Mouse (Mus musculus): ENCODE measurements at regions not wholly inside any gene's neighbourhood (a gene's known extent, or its start where the extent isn't known, plus 50 kb on each side); places are given as distances from the start of the nearest gene placed in this dataset.
A peak's percentile ranks its signal among the peaks of the same experiment; 100 is the strongest.

GRCm38 (mm10) chr4:93986189-93986588 is 570.2 kb upstream of the Gm10306 start:
- DNase-seq (ENCODE audit: low spot score): no peak

GRCm38 (mm10) chr4:93990273-93990869 is 566.0 kb upstream of the Gm10306 start:
- DNase-seq (ENCODE audit: low spot score): no peak

DNA sequence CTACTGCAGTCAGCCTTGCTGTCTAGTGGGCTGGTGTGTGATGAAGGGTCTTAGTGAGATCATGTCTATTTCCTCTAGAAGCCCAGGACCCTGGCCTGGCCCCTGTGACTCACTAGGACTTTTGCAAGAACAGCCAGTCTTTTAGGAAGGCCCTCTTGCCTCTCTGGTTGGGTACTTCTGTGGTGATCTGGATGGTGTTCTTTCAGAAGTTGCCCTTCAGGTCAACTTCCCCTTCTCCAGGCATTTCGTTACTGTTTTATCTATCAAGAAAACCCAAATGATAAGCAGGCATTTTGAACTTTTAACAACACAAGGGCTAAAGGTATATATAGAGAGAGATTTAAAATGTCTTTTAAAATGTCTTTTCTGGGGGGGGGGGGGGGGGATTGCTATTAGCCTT is 550.5 kb upstream of the Gm10306 start:
- no peak for DNase-seq (ENCODE audit: low spot score)

GRCm38 (mm10) chr4:94007088-94007768 is 549.1 kb upstream of the Gm10306 start:
- DNase-seq (ENCODE audit: low spot score): peak; percentile 6

GRCm38 (mm10) chr4:94015713-94016112 is 540.6 kb upstream of the Gm10306 start:
- no peak for DNase-seq (ENCODE audit: low spot score)

DNA sequence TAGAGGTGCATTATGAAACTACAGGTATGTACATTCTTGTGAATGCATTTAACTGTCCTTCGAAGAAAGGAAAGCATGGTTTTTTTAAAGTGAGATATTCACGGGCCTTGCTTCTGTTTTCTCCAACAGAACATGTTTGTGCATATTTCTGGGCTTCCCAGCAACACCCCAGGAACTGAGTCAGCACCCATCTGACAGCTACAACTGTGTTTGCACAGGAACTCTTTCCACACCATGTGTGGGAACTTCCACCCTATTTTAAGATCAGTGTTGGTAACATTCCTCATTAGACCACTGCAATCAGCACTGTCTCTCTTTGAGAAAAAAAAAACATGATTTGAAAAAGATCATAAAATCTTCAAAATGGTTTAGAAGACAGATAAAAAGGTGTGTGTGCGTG is 538.6 kb upstream of the Gm10306 start:
- no peak for DNase-seq (ENCODE audit: low spot score)

DNA sequence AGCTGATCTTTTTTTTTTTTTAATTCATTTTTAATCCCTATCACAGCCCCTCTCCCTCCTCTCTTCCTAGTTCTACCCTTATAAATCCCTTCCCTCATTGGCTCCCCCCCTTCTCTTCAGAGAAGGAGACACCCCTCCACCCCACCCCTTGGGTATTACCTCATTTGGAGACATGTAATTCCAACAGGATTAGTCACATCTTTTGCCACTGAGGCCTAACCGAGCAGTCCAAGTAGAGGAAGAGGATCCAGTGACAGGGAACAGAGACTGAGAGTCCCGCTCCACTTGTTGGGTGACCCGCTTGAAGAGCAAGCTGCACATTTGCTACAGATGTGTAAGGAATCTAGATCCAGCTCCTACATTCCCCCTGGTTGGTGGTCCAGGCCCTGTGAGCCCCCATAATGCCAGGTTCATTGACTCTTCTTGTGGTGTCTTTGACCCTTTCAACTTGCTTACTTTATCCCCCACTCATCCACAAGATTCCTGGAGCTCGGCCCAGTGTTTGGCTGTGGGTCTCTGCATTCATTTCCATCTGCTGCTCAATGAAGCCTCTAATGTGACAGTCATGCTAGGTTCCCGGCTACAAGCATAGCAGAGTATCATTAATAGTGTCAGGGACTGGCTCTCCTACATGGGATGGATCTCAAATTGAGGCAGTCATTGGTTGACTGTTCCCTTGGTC is 506.6 kb upstream of the Gm10306 start:
- DNase-seq (ENCODE audit: low spot score): no peak

DNA sequence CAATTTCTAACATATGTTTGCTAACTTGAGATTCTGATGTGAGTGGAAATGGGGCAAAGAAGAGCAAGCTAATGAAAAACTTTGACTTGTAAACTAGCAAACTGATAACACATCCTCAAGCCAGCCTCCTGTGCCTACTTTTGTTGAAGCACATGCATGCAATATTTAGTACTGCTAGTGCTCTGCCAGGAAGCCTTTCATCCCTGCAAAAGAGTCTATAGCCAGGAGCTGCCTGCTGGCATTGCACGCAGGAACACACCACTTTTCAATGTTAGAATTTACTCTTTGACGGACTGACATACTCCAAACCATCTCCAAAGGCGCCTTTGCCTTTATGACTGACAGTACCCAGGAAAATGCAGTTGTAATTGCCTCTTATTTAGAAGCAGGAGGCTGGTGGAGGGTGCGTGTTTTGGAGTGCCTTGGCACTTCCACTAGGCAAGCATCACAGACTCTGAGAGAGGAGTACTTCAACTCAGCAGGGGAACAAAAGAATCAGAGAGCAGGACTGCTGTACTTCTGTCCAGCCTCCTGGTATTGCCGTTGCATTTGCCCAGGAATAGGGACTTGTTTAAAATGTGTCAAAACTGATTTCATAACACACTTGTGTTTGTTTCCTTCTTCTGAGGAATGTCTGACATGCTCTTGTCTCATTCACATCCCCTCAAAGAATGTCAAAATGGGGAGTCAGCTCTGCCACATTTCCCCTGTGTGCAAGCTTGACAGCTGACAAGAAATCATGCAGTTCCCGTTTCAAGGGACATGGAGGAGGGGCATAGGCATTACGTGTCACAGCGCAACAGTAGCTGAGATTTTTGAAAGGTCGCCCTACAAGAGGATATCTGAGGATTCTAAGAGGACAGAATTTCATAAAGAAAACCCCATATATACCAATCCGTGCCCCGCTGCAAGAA is 503.8 kb upstream of the Gm10306 start:
- DNase-seq (ENCODE audit: low spot score): no peak

- DNase-seq (ENCODE audit: low spot score): no peak
Observed at GRCm38 (mm10) chr4:94073178-94073870, 483.0 kb upstream of the Gm10306 start.

DNA sequence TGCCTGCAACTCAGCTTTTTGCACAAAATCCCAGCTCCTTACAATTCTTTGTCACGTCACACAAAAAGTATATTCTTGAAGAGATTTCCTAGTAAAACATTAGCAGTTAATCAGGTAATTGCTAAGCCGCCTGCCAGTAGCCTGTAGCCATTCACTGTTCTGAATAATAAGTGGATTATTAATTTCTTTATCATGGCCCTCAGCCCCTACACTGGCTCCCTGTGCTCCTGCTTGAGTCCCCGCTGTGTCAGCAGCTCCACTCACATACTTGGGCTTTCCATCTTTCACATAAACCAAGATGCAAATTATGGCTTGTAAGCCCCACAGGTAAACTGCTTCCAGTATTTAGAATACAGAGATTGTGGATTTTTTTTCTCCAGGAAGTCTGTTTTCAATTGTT is 473.5 kb upstream of the Gm10306 start:
- DNase-seq (ENCODE audit: low spot score): no peak

- no peak for DNase-seq (ENCODE audit: low spot score)
Observed at GRCm38 (mm10) chr4:94094379-94094778, 462.0 kb upstream of the Gm10306 start.

GRCm38 (mm10) chr4:94106941-94107340 is 449.4 kb upstream of the Gm10306 start:
- DNase-seq (ENCODE audit: low spot score): no peak

- DNase-seq (ENCODE audit: low spot score): no peak
Observed at GRCm38 (mm10) chr4:94116881-94117280, 439.5 kb upstream of the Gm10306 start.

DNA sequence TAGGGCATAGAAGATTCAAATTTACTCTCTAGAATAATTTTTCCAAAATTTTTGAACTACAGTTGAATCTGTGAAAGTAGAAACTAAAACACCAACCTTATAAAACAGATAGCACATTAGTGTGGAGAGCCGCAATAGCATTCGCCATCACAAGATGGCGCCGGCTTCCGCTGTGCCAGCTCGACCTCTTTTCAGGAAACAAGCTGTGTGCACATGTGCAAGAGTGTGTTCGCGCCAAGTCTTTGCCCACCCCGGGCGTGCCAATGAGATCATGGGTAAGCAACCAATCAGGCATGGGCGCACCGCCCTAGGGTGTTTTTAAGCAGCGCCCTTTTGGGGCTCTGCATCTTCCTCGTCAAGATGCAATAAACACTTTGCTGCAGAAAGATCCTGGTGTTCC is 432.2 kb upstream of the Gm10306 start:
- DNase-seq (ENCODE audit: low spot score): no peak

- no peak for DNase-seq (ENCODE audit: low spot score)
Observed at GRCm38 (mm10) chr4:94137921-94138320, 418.4 kb upstream of the Gm10306 start.

GRCm38 (mm10) chr4:94144901-94145801 is 411.2 kb upstream of the Gm10306 start:
- DNase-seq (ENCODE audit: low spot score): no peak

GRCm38 (mm10) chr4:94147964-94148533 is 408.3 kb upstream of the Gm10306 start:
- DNase-seq (ENCODE audit: low spot score): no peak

- no peak for DNase-seq (ENCODE audit: low spot score)
Observed at GRCm38 (mm10) chr4:94149056-94149455, 407.3 kb upstream of the Gm10306 start.

DNA sequence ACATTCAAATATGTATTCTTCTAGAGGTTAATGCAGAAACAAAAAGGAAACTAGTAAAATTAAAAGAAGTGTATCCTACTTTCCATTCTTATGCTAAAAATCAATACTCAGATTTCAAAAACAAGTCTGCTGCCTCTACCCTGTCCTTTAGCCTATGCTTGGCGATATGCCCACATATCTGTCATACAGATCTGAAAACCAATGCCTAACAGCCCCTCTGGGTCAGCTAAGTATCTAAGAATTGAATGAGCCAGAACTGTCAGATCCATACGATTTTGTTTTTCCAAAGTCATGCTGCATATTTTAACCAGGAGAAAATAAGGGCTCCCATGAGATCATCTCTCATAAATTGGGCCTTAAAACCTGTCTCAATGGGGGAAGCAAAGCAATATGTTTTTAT is 395.7 kb upstream of the Gm10306 start:
- DNase-seq (ENCODE audit: low spot score): no peak

DNA sequence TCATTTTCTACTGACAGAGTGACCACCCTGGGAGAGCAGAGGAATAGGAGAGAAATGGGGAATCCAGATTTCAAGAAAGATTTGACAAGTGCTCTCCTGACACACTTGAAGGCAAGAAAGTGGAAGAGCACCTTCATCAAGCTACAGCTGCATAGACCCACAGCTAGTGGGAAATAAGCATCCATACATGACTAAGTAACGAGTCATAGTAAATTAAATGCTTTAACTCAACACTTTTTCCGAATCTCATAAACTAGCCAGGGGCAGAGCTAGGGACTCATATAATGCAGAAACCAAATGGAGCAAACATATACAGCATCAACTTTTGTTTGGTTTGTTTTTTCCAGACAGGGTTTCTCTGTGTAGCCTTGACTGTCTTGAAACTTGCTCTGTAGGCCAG is 383.2 kb upstream of the Gm10306 start:
- no peak for DNase-seq (ENCODE audit: low spot score)
